Mouse (Mus musculus): ENCODE data around the gene Arhgap28. TPM values are rescaled to one million over a fixed set of nuclear protein-coding genes. Genes with fewer than 3 reads are reported as not detected.

The Arhgap28 gene
- 0.15 TPM in 1 of 2 replicates, not detected in the other for polyA plus RNA-seq (2012; ENCODE audit: low replicate concordance)

DNA sequence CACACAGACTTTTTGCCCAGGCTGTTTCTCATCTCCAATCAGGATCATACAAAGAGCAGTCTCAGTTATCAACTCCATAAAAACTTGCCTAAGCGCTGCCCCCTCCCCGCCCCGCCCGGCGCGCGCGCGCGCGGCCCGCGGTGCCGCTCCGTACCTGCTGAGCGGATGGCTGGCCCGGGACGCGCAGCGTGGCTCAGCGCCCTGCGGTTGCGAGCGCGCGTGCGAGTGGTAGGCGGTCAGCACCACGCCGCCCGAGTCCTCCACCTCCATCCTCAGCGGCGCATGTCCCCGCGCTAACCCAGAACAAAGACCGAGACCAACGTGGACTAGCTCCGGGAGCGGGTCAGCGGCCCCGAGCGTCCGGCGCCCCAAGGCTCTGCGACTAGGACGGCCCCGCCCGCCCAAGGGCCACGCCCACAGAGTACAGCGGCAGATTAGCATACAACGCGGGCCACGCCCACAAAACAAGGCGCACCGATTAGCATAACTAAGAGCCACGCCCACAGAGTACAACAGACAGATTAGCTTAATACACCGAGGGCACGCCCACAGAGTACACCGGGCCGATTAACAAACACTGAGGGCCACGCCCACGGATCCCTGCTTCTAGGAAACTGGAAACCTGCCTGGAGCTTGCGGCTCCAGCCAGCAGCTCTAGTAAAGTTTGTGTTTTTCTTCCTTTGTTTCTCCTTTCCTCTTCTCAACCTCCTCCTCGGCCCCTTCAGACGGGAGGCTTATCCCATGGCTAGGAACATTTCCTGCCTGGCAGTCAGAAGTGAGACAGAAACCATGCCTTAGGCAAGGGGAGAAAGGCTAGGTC is at the start of gene Arhgap28:
TSS of gene Arhgap28 (minus strand) at position 380 of the 820 bp plus-strand sequence.

